Mouse (Mus musculus) fibroblast of lung, adult 2 months (primary cell): ENCODE results near the gene Cmss1.

ENCODE experiments used
- DNase-seq: peaks from one replicate; pipeline ENCODE4 v3.0.0-alpha.2; 2011; ENCODE audit warnings: low read depth

The Cmss1 gene

DNA sequence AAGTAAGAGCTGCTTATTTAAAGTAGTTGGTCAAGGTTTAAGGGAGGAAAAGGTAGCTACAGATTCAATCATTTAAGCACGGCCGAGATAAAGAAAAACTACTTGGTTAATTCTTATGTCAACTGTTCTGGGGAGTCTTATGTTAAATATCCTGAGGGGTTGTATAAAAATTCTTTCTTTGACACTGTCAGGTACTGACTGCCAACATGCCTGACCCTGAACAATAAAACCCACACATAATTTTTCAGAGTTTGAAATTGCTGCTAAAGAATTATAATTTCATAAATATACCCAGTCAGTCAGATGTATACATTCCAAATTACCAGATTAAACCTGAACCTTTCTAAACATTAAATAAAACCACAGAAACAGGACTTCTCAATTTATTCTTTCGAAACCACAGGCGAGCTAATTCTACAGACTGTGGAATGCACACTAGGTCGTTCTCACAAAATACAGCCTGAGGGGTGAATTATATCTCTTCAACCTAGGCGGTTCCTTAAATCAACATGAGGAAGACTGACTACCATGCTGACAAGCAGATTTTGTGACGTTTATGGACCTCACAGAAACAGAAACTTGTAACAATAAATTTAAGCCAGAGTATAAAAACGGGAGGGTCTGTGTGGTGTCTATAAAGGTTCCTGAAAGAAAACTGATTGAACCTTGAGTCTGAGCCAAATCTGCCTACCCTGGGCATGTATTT is 223.2 kb downstream of the Cmss1 start:
- no peak for DNase-seq

DNA sequence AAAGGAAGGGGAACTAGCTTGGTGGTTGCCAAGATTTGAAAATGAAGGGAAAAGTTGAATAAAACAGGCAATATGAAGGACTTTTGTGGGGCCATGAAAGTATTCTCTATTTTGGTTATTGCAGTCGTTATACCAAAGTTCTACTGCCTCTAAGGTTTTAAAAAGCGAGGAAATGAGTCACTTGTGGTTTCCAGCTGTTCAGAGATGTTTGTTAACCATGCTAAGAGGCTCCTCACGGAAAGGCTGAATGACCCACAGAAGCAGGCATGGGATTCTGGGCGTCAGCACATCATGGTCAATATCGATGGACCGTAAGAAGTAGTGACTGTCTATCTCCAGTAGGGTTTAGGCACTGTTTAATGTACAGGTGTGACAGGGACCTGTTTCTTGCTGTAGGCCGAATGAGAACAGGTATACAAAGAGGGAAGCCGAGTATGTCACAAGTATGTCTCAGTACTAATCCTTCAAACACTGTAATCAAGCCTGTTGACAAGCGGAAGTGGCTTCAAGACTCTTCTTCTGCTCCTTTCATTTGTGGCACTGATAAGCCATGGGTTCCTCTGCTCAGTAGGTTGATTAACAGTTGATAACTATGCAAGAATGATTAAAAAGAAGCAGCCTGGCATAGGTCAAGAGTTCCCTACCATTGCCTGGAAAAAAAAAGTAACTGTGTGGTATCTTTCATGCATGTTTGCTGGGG is 227.9 kb downstream of the Cmss1 start:
- no peak for DNase-seq

DNA sequence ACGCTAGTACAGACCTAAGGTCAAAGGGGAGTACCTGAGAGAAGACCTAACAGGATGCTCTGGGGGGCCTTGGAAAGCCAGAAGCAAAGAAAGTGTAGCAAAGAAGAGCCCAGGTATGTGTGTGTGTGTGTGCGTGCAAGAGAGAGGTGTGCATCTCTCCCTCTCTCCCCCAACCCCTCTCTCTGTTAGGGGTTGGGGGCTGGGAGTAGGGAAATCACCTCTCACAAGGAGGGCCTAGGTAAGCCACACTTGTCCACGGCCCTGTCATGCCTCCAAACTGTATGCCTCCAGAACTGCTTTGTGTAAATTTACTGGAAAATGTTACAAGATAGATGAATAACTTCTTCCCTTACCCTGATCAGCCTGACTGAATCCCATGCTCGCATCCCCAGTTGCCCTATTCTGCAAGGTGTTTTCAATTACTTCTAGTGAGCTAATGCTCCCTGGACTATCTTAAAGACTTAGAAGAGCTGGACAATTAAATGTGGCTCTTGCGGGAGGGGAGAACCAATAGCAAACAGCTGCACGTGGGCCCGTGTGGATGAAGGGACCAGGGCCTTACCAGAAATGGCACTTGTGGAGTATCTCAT is 231.3 kb downstream of the Cmss1 start:
- no peak for DNase-seq

DNA sequence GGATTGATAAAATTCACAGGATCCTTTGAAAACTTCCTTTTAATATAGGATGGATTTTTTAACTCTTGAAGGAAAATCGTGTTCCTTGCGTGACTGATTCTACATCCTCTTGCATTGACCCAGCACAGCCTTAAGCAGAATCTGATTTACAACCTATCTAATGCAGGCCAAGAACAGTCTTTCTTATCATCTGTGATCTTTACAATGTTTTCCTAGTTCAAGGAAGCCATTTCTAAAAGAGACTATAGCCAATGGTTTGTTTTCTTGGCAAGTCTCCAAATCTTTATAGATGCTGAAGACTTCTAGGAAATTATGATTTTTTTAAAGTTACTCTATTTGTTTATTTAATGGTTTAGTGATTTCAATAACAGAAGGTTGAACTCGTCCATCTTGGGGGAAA is 234.5 kb downstream of the Cmss1 start:
- no peak for DNase-seq

DNA sequence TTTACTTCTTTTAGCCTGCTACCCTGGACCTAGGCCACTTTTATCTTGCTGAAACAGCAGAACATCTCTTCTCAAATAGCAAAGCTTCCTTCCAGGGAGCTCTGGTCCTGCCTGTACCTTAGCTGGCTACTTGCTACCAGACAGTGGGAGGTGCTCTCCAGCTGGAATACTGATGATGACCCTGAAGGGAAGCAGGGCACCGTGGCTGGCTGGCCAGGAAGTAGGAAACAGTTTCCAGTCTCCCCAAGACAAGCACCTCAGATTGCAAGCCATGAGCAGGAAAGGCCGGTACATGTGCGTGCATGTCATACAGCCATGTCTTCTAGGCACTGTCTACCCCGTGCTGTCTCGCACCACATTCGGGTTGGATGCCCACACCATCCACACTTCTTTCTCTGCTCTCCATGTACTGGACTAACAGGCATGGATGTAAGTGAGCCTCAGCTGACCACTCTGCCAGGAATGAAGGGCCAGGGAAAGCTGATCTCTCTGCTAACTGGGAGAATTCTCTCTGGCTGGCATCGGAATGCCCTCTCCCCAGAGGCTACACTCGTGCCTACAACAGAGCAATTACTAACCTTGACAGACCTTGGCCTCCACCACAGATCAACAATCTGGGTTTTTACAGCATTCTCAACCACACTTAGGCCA is 236.7 kb downstream of the Cmss1 start:
- no peak for DNase-seq

DNA sequence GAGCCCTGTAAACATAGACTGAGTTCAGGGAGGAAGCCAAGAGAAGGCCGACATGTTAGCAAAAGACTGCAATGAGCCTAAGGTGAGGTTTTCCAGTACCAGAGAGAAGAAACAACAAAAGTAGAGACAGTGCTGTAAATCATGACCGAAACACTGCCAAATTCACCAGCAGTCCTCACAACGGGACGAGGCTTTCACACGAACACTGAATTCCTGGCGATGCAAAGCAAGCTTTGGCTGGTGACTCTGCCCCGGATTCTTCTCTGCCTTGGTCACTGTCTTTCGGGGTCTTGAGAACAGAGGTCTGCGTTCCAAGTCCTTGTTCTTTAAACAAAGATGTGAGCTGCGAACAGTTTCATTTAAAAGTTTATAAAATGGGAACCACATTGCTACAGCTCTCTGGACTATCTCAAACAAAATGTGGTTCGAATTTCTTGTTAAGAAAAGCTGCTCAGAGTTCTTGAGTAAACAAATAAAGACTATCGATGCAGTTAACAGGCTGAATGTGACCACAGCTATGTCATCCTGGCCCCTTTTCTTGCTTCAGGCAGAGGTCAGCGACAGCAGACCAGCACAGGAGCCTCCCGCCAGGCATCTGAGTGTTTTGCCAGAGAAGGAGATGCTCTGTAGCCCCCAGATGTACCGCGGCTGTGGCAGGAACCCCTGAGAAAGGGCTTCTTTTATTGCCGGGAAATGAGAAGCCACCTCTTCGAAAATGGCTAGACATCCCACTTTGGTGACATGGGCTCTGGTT is 239.5 kb downstream of the Cmss1 start:
- DNase-seq = no peak

DNA sequence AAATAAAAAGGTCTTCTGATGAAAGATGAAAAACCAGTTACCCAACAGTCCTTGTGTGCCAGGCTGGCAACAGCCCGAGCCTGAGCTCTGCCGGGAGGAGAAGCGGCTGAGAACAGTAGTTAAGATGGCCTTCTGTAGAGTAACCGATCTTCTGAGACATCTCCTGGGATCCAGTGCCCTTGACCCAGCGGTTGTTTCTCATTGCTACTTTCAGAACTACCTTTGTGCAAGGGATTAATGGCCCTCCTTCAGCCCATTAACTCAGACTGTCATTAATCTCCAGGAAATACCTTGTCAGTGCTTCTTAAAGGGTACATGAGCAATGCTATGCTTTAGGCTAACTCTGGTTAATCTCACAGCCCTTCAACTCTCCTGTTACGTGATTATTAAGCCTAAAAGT is 240.5 kb downstream of the Cmss1 start:
- DNase-seq = no peak

DNA sequence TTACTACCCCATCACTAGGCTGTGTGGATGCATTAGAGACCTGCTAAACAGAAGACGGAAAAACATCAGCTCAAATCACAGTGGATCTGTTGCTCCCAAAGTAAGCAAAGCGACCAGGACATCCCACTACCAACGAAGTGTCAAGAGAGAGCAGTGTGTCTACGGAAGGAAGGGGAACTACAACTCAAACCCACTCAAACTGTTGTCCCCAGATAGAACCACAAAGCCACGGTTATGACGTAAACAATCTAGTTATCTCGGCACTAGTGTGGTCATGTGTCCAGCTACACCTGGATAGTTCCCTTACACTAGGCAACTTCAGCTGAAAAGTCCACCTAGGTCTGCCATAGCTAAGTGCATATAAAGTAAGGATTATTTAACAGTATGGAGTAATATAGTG is 242.2 kb downstream of the Cmss1 start:
- DNase-seq = no peak

DNA sequence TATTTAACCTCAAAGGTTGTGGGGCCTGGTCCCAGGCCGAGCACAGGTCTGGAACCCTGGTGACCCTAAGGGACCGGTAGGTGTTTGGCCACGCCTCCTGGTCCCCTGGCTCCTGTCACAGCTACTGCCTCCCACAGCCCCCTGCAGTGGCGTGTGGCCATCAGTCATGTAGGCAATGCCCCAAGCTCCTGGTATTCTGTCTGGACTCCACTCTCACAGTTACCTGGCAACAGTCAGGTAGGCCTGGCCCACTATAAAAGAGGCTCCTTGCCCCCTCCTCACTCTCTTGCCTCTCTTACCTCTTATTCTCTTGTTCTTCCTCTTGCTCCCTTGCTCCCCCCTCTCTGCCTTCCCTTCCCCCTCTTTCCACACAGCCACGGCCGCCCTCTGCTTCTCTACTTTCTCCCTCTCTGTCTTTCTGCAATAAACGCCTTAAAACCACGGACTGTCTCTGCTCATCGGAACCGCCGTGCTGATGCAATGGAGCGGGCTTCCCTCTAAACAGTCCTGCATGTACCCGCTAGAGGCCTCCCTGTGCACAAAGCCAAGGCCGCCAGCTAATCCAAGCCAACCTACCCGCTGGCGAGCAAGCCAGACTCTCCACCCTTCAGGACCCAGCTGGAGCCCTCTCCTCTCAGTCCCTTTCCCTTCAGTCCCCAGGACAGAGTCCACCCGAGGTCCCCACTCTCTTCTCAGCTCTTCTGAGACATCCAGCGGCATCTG is 243.8 kb downstream of the Cmss1 start:
- no peak for DNase-seq

DNA sequence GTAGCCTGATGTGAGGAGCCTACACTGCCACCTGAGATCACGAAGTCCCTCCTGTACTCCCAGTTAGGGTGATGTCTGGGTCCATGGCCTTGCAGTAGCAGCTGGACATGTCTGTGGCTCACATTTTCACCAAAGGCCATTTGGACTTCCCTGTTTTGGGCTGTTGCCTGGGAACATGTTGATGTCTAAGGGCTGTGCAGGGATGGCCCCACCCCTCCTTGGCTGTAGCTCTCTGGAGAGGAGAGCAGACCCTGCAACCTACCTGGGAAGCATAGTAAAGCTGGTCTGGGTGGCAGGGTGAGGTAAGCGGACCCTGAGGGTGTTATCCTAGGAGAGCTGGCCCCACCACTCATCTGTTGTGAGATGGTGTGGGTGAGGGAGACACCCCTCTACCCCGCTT is 245.9 kb downstream of the Cmss1 start:
- DNase-seq = no peak

DNA sequence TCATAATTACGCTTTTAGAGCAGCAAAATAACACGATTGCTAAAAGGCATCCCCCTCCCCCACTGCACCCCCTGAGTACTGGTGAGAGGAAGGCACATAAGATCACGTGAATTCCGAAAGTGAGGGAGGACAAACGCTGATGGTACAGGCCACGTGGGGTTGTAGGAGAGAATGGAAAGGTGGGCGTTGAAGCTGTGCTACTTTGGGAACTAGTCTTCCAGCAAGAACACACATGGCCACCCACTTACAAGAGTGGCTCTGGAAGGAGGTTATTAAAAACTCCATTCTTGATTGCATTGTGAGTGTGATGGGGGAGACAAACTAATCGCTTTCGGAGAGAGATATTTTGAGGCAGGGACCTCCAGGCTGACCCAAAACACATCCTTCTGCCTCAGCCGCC is 247.4 kb downstream of the Cmss1 start:
- DNase-seq = no peak

DNA sequence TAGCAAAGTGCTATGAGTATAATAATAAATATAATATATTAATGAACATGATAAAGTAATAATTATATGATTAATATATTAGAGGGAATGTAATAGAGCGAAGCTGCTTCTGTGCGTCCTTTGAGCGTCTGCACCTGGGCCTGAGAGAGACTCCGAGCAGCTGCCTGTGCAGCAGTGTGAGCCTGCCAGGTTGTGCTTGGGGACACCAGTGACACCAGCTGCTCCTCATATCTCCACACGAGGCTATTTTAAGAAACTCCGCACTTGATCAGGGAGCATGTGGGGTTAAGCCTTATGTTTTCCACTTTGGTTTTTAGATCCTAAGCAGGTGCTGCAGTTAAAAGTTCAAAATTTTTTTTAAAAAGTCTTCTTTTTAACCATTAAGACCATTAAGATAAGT is 249.7 kb downstream of the Cmss1 start:
- DNase-seq = no peak

DNA sequence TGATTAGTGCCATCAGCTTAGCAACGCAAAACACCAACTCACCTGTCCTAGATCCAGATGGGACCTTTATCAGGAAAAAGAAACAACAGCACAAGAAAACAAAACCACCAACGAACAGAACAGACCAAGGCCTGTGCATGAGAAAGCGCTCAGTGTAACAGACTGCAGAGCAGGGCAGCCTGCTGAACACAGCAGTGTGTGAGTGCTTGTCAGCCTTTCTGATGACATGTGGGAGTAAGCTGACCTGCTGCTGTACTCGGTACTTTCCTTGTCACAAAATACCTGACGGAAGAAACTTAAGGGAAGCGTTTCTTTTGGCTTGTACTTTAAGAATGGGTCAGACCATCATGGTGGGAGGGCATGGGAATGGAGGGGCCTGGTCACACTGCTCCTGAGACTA is 250.2 kb downstream of the Cmss1 start:
- no peak for DNase-seq

DNA sequence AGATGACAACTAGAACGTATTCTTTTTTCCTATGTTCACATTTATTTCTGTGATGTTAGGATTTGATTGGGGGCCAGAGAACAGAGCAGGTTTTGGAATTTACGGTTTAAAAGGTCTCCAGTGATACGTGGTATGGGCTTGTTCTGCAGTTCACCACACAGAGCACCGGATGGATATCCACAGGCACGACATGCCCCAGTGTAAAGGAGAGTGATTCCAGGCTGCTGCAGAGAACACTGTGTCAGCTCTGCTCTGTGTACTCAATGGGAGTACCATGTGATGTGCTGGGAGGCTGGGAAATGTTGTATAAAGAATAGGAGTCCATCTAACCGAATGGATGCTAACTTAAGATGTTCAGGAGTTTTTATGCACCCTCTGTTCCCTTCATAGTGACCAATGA is 252.7 kb downstream of the Cmss1 start:
- DNase-seq = no peak

DNA sequence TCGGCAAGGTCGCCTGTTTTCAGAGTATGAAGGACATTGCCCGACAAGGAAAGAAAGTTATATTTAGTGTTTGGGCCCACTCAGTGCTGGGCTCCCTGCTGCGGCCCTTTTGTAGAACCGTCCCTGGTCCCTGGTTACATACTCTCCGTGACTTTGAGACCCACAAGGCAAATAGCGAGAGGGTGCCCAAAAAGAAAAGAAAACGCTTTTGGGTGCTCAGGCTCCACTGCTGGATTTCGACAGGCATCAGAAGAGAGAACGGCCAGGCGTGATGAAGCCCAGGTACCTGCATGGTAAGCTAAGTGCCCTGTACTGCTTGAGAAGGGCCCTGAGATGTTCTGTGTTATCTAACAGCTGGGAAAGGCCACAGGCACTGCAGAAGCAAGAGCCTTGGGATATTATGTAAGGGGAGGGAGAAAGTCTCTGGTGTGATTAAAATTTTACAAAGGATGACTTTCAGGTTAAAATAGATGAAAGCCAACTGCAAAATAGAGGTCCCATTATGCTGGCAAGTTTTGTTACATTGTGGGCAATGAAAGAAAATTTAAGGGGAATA is 253.4 kb downstream of the Cmss1 start:
- DNase-seq = no peak

DNA sequence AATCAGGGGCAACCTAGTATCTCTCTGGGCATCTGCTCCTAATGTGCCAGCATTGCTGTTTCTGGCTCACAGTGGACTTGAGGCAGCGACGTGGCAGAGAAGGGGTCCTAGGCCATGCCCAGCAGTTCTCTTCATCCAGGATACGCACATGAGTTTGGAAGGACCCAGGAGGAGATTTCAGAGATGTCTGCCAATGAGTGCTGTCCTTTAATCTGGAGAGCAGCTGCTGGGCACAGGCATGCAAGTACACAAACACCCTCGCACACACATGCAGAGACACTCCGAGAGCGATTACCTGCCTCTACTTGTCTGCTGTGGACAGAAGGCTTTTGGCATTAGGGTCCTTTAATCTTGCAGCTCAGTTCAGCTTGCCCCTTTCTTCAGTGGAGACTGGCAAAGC is 253.9 kb downstream of the Cmss1 start, which contains the start of gene Filip1l:
TSS of gene Filip1l (plus strand) at position 343 of the 400 bp plus-strand sequence.
- DNase-seq = no peak

DNA sequence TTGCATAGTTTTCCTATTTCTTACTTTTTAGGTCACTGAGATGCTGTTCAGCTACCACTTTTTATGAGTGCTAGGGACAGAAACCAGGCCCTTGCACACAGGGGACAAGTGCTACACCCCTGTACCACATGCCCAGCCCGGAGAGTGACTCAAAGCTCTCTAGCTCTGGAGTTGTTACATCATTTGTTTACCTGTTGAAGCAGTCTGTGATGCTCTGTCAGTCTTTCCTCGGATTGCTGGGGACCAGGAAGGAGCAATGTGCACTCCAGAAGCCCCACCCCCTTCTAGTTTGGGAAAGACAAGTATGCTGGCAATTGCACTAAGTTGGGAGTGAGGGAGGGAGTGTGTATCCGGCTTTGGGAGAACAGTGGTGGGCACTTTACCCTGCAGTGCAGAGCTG is 257.0 kb downstream of the Cmss1 start:
- DNase-seq = no peak

DNA sequence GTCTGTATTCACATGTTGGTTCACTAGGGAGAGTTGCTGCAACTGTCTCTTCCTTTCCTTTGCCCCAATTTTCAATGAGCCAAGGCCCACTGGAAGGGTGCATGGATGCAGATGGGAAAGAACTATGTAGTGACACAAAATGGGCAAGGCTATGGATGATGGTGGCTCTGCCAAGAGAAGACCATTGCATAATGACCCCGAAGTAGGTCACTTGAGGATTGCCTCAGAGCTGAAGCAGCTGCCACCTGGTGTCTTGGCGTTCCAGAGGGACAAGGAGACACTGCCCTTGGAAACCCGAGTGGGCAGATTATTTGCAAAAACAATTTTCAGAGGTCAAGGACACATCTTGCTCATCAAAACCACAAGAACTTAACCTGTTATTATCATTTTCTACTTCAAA is 257.6 kb downstream of the Cmss1 start:
- DNase-seq = no peak

DNA sequence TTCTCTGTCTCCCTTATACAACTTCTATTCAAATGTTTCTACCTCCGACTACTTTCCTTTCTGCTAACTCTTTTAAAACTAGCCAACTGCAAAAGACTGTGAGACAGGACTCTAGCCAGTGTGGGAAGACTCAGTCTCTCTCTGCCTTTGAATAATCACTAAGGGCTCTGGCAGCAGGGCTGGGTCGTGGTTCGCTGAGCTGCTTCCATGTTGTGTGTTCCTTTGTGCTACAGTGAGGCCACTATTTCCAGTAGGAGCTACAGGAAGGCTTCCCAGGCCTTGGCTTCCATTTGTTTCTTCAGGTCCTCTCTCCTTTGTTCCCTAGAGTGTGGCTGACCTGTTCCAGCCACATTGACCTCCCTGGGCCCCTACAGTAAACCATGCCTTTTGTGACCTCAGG is 260.4 kb downstream of the Cmss1 start:
- no peak for DNase-seq

DNA sequence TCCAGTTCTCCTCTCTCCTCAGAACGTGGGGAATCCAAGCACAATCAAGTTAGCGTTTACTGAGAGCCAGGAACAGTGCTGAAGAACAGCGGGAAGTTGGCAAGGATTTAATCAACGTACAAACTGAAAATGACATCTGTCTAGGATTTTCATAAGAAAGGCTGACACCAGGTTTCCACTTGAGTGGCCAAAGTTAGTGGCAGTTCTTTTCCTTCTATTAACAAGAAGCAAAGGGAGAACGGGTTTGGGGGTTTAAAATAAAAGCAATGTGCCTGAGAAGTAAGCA is 266.1 kb downstream of the Cmss1 start:
- DNase-seq = no peak

DNA sequence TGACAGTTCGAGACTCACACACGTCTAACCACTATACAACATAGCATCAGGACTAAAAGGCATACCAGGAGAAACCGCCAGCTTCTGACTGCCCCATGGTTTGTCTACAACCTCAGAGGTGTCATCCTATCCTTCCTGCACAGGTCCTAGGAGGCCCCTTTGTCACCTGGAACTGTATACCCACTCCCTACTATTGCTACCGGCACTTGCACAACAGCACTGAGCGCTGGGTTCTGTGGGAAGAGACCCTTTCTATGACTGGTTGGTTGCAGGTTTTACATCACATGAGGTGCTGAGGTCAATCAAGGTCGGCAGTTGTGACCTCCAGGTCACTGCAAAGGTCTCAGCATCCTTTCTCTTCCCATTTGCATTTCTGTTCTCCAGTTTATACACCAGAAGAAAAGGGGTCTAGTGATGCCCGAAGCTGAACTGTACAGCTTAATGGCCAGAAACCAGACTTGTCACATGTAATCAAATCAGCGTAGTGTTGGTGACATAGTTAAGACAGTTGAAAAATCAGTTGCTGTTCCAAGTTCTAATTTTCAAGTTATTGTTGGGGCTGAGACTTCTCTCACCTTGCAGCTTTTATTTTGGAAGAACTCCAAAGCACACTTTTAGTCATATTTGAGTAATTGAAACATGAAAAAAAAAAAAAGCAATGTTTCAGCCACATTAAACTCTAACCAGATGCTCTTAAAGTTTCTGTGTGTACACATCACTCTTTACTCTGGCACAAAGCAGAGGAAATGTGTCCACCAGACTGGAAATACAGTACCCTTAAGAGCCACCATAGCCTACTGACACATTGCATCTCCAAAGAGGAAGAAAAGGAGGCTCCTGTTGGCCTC is 266.7 kb downstream of the Cmss1 start:
- DNase-seq = no peak
